Mouse (Mus musculus) CH12.LX (cell line): ENCODE results near the gene Farp1.

Experiments
- CHD2 ChIP-seq: IDR thresholded peaks from 2 replicates; pipeline ENCODE4 v1.6.1; 2011; ENCODE audit warnings: low read length, improper control_type of control experiment
- CTCF ChIP-seq, 2 experiments: IDR thresholded peaks in 1 of 2; conservative IDR thresholded peaks in 1 of 2; 2 replicates each; pipeline ENCODE4 v1.5.1; 2011 to 2012; ENCODE audit warnings: low read depth in 2 of 2, low read length in 2 of 2, improper control_type of control experiment in 1 of 2, inconsistent platforms in 1 of 2, mild to moderate bottlenecking in 1 of 2, moderate library complexity in 1 of 2
- ELF1 ChIP-seq: IDR thresholded peaks from 2 replicates; pipeline ENCODE4 v1.6.1; 2014; ENCODE audit warnings: low read depth, mild to moderate bottlenecking, inconsistent platforms, low read length, improper control_type of control experiment
- JUN ChIP-seq: IDR thresholded peaks from 2 replicates; pipeline ENCODE4 v1.6.1; 2011; ENCODE audit warnings: low read depth, mild to moderate bottlenecking, low read length, improper control_type of control experiment, moderate library complexity; ENCODE audit not compliant: insufficient read depth
- MAFK ChIP-seq: IDR thresholded peaks from 2 replicates; pipeline ENCODE4 v1.6.1; 2011; ENCODE audit warnings: low read length, improper control_type of control experiment; ENCODE audit not compliant: insufficient replicate concordance
- MAX ChIP-seq: IDR thresholded peaks from 2 replicates; pipeline ENCODE4 v1.6.1; 2011; ENCODE audit warnings: low read length, improper control_type of control experiment
- MYC ChIP-seq: IDR thresholded peaks from 2 replicates; pipeline ENCODE4 v1.6.1; 2011; ENCODE audit warnings: low read depth, mild to moderate bottlenecking, improper control_type of control experiment, low read length
- NRF1 ChIP-seq: IDR thresholded peaks from 2 replicates; pipeline ENCODE4 v1.6.1; 2014; ENCODE audit warnings: low read depth, mild to moderate bottlenecking, inconsistent platforms, low read length, improper control_type of control experiment, moderate library complexity
- PAX5 ChIP-seq: IDR thresholded peaks from 2 replicates; pipeline ENCODE4 v1.6.1; 2012; ENCODE audit warnings: low read length, inconsistent platforms, mixed read lengths
- POLR2A ChIP-seq: IDR thresholded peaks from 2 replicates; pipeline ENCODE4 v1.6.1; 2011; ENCODE audit warnings: low read depth, mild to moderate bottlenecking, improper control_type of control experiment, low read length
- TBP ChIP-seq: conservative IDR thresholded peaks from 2 replicates; pipeline ENCODE4 v1.6.1; 2011; ENCODE audit warnings: low read depth, low read length, improper control_type of control experiment
- UBTF ChIP-seq: IDR thresholded peaks from 2 replicates; pipeline ENCODE4 v1.6.1; 2012; ENCODE audit warnings: low read depth, mild to moderate bottlenecking, inconsistent platforms, low read length, improper control_type of control experiment, moderate library complexity

DNA sequence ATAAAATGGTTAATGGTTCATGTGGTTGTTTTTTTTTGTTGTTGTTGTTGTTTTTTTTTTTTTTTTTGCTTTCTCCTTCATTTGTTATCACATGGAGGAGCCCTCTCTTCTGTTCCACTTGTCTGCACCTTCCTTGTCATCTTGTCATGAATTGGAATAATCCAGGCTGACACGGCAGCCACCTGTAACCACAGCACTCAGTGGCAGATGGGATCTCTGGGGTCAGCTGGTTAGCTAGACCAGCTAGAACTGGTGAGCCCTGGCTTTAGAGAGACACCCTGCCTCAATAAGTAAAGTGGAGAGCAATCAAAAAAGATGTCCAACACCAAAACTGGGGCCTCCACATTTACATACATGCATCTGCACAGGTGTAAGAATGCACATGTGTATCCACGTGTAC is 127.8 kb downstream of the Farp1 start:
- no peak for TF ChIP-seq CTCF (conservative IDR thresholded peaks at IDR 0.05 in 1 of 2, IDR thresholded peaks at IDR 0.05 in 1 of 2; ENCODE audit: low read depth in 2 of 2, low read length in 2 of 2)
- no peak for TF ChIP-seq CHD2
- no peak for TF ChIP-seq MAX
- no peak for TF ChIP-seq MAFK
- no peak for TF ChIP-seq NRF1
- TF ChIP-seq MYC = no peak
- no peak for TF ChIP-seq JUN
- no peak for TF ChIP-seq POLR2A
- TF ChIP-seq UBTF = no peak
- TF ChIP-seq ELF1 = no peak
- no peak for TF ChIP-seq TBP
- no peak for TF ChIP-seq PAX5
